Mouse (Mus musculus) megakaryocyte-erythroid progenitor cell, adult 5-6 weeks (primary cell): Measurements from ENCODE around the gene Klhl21. TPM values are rescaled to one million over a fixed set of nuclear protein-coding genes. Genes with fewer than 3 reads are reported as not detected.
"Not testable (repeated sequence)": the region's sequence is repeated elsewhere in the genome, so short reads cannot be mapped to it uniquely, and the experiment has no call there.

Source experiments
- ATAC-seq: replicated peaks from 2 replicates; pipeline ENCODE4 v1.8.0; 2016; ENCODE audit warnings: mild to moderate bottlenecking, inconsistent platforms; ENCODE audit not compliant: severe bottlenecking, poor library complexity, low FRiP score, low TSS enrichment
- total RNA-seq, 2 experiments: library from RNA; stranded (forward) in 1 of 2; stranded (reverse) in 1 of 2; fragments of 200-1000, 215-1000 nt in 1 of 2; fragments of >200 nt in 1 of 2; fragmentation: Nextera tagmentation in 1 of 2; gene quantifications; 2 replicates each; pipeline ENCODE4 v1.2.3; 2014 to 2017

Gene Klhl21
- total RNA-seq, 2 experiments from 2014 or later = 5.1 to 7.6 TPM

DNA sequence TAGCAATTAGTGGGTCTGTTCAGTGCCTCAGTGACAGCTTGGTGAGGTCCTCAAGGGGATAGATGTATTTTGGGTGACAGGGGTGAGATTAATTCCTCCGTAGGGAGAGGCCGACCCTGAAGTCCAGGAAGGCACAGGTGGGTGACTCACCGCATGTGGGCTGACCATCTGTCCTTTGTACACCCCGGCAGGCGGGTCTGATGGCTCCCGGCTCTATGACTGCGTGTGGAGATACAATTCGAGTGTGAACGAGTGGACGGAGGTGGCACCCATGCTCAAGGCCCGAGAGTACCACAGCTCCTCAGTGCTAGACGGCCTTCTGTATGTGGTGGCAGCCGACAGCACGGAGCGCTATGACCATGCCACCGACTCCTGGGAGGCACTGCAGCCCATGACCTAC lies 3.5 kb downstream of the Klhl21 start:
- ATAC-seq = no peak

GRCm38 (mm10) chr4:152013036-152013813 lies 4.6 kb downstream of the Klhl21 start:
- ATAC-seq = no peak

GRCm38 (mm10) chr4:152019073-152019472 lies 10.5 kb downstream of the Klhl21 start:
- no peak for ATAC-seq

DNA sequence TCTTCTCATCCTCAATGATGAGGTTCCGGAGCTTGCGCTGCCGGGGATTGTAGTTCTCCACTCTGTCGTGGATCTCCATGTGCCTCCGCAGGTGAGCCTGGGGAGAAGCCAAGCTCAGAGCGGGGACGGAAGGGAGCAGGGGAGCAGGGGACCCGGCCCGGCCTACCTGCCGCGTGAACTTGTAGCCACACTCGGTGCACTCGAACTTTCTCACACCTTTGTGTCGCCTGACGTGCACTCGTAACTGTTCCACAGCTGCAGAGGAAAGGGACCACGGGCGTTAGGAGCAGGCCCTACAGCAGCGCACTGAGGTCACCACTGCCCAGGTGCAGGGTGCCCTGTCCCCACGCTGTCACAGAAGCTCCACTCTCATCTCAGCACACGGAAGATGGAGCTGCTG lies 11.4 kb downstream of the Klhl21 start:
- ATAC-seq = no peak

DNA sequence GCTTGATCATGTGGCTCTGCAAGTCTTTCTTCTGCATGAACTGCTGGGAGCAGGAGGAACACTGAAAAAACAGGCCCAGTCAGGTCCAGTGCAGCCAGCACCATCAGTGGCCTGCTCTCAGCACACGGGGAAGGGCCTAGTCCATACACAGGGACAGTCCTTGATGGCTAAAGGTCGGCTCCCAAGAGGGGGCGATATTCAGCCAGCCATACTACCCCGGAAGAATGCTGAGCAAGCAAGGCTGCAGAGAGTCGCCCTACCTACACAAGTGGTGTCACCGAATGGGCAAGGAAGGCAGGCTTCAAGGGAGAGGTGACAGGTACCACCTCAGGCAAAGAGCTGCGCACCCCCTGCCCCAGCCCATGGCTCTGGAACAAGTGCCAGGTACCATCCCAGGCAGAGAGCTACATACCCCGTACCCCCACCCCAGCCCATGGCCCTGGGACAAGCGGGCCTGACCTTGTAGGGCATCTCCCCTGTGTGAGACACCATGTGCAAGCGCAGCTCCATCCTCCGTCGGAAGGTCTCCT lies 13.0 kb downstream of the Klhl21 start:
- ATAC-seq = no peak

DNA sequence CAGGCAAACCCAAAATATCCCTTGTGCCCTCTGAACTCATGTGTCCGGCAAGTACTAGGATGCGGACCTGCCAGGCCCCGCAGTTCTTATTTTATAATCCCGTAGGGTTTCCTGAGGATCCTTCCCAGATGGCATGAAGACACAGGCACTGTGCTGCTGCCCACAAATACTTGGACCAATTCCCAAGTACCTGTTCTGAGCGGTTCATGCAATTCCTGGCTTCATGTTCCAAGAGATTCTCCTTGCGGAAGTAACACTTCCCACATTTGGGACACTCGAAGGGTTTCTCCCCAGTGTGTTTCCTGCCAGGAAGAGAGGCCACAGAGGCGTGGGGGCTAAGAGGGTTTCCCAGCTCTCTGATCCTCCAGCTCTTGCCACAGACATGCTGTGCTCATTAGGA lies 13.9 kb downstream of the Klhl21 start:
- ATAC-seq = no peak

DNA sequence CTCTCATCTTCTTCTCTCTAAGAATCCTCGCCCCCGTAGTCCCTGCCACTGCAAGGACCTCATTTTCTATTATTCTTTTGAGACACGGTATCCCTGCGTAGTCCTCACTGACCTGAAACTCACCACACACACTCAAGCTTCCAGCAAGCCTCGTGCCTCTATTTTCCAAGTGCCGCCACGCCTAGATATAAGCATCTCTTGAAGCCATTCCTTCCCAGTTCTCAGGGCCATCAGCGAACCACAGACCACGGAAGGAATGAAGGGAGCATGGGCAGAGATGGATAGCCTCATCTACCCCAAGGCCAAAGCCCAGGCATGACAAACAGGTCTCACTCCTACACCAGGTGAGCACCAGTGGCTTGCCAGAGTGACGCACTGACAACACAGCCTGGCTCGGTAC lies 15.9 kb downstream of the Klhl21 start:
- ATAC-seq = no peak

DNA sequence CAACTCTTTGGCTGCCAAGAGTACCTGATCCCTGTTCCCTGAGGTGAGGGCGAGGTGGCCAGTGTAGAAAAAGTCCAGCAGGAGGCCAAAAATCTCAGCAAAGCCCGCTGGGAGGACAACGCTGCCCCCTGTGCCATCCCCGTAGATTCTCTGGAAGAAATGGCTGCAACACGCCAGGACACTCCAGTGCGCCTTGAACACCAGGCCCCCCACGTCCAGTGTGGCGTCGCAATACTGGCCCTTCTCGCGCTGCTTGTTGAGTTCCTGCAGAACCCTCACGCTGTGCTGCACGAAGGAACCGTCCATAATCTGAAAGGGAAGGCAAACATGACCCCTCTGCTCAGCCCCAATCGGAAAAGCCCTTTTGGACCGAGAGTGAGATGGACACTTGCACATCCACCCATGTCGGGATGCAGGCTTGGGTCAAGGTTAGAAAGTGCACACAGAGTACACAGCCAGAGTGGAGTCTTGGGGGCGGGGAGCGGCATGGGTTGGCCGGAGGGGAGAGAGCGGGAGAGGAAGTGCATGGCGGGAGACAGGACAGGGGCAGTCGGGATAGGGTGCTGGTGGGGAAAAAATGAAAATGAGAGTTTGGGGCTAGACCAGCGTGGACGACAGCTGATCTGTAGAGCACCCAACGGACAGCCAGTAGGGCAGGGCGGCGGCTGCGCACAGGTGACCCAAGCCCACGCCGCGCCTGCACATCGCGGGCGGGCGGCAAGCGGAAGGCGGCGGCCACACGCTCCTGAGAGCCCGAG lies 18.3 kb downstream of the Klhl21 start:
- peak; percentile 6; the same call in 1 of the 2 replicates for ATAC-seq

DNA sequence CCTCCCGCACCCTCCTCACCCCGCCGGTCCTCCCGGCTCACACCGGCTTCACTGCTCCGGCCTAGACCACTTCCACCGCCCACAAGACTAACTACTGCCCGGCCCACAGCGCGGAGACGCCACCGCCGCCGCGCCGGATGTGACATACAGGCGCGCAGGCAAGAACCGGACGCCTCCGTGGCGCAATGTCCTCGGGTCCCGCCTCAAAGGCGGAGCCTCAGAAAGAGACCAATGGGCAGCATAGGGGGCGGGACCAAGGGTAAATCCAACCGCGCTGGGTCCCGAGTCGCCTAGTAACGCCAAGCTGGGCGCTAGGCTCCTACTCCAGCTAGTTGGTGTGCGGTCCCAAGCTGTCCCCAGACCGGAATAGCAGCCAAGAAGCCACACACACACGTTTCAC lies 18.9 kb downstream of the Klhl21 start, which contains the start of gene Zbtb48:
TSS of gene Zbtb48 (minus strand) at position 148 of the 400 bp plus-strand sequence.
- peak; percentile 94 for ATAC-seq

- no peak for ATAC-seq
Measured at GRCm38 (mm10) chr4:152028456-152028855, 19.9 kb downstream of the Klhl21 start.

DNA sequence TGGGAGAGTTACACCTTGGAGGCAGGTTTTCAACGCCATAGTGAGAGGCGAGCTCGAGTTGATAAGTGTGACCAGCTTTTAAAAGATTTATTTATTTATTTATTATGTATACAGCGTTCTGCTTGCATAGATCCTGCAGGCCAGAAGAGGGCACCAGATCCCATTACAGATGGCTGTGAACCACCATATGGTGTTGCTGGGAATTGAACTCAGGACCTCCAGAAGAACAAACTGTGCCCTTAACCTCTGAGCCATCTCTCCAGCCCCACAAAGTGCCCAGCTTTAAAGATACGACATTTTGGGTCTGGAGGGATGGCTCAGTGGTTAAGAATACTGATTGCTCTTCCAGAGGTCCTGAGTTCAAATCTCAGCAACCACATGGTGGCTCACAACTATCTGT lies 20.5 kb downstream of the Klhl21 start:
- ATAC-seq = no peak

DNA sequence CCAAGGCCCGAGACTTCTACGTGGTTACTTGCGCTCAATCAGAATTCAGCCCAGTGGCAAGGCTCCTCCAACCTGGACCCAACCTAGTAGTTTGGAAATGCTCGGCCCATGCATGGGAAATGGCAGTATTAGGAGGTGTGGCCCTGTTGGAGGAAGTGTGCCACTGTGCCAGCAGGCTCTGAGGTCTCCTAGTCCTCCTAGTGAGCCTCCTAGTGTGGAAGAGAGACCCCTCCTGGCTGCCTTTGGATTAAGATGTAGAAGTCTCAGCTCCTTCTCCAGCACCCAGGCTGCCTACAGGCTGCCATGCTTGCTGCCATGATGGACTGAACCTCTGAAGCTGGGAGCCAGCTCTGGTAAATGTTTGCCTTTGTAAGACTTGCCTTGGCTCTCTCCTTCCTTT lies 21.4 kb downstream of the Klhl21 start:
- ATAC-seq = no peak

DNA sequence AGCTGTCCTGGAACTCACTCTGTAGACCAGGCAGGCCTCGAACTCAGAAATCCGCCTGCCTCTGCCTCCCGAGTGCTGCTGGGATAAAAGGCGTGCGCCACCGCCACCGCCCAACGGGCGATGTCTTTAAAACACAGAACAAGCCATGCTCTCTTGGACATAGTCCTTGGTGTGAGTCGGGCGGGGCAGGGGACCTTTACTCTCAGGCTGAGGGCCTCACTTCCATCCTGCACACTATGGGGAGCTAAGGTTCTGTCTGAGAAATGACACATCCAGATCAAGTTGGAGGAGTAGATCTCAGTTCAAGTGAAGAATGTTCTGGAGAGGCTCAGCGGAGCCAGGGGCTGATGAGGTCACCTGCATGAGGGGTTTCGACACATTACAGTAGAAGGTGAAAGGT lies 24.3 kb downstream of the Klhl21 start:
- no peak for ATAC-seq

DNA sequence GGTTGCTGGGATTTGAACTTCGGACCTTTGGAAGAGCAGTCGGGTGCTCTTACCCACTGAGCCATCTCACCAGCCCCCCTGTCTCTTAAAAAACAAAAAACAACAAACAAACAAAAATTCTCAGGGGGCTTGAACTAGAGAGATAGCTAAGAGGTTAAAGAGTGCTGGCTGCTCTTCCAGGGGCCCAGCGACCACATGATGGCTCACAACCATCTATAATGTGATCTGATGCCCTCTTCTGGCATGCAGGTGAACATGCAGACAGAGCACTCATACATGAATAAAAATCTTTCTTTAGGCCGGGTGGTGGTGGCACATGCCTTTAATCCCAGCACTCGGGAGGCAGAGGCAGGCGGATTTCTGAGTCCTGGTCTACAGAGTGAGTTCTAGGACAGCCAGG lies 27.9 kb downstream of the Klhl21 start:
- ATAC-seq = not testable (repeated sequence)

DNA sequence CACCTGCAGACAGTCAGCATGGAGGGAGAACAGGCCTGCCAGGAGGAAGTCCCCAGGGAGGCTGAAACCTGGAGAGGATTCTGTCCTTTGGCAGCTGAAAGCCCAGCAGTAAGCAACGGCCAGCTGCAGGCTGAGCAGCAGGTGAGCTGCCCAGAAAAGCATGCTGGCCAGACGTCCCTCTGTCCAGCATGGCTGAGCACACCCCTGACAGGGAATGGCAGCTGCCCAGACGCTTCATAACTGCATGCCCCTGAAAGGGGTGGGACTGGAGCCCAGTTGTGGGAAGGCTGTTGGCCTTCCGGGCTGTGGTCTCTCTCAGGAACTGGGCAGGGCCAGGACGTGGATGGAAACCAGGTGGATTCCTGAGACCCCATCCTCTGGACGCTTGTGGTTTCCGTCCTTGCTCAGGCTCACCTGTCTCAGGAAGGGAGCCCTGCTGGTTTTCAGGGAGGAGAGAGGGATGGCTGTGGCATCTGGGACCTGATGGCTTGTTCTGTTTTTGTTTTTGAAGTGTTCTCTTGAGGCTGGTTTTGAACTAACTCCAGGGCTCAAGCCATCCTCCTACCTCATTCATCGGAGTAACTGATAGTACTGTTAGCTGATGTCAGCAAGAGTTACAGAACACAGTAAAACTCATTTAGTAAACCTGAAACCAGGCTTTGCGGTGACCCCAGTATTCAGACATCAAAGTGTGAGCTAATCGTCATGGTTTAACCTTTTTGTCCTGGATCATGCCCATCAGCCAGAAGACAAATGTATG lies 29.8 kb downstream of the Klhl21 start, which contains the start of gene Tas1r1:
TSS of gene Tas1r1 (minus strand) at position 344 of the 760 bp plus-strand sequence.
- ATAC-seq = no peak

DNA sequence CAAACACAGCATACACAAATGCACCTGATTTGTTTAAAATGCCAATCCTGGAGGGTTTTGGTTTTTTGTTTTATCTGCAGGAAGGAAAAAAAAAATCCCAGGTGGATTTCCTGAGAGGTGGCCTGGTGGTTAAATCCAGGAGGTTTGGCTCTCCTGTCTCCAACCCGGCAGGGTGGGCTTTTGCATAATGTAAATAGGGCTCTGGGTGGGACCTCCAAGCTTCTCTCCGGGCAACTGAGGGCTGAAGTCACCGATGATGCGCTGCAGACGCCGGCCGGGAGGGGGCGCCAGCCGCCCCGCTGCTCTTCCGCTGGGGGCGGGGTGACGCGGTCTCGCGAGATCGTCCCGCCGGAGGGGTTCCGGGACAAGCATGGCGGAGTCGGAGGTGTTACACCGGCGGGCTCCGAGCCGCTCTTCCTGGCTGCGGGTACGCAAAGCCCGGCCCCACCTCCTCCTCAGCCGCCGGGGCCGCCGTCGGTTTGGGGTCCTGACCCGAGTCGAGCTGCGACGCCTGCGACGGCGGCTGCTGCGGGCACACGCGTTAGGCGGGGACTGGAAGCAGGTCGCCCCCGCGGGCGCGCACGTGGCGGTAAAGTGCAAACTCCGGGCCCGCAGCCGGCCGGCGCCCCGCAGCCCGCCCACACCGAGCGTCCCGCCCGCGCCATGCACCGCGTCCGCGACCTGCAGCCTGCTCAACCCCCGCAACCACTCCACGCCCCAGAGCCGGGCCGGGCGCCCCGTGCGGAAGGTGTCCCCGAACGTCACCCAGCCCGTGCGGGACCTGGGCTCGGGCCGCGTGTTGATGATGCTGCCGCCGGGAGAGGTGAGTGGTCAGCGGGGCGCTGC lies 30.6 kb downstream of the Klhl21 start, which contains the start of gene Nol9:
TSS of gene Nol9 (plus strand) at position 337 of the 846 bp plus-strand sequence.
- peak; percentile 71 for ATAC-seq

- peak; percentile 39; the same call in 1 of the 2 replicates for ATAC-seq
Measured at GRCm38 (mm10) chr4:152039831-152040310, 31.3 kb downstream of the Klhl21 start.

DNA sequence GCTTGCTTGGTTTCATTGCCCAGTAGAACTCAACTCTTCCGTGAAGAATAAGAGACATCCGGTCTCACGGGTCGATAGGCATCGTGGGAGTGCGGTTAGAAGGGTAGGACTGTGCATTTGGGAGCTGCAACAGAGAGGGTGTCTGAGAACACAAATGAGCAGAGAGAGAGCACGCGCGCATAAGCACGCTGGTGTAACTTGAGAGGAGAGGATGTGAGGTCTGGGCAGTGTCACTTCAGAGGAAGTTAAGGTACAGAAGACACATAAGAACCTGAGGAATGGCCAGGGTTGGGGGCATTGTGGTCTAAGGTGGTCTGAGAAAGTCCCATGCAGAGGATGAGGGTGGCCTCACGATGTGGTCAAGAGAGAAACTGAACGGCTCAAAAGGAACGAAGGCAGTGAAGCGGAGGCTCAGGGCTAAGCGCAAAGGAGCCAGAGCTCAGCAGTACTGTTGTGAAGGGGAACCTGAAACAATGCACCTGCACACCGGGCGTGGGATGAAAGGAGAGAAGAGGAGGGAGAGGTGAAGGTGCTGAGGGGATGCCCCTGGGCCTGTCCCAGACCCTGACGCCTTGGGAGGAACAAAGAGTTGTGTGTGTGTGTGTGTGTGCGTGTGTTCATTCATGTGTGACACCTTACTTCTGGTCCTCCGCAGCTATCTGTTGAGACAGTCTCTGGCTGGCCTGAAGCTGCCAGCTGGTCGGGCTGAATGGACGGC lies 33.5 kb downstream of the Klhl21 start:
- ATAC-seq = no peak
